Mouse (Mus musculus): ENCODE measurements at regions not wholly inside any gene's neighbourhood (a gene's known extent, or its start where the extent isn't known, plus 50 kb on each side); places are given as distances from the start of the nearest gene placed in this dataset.

DNA sequence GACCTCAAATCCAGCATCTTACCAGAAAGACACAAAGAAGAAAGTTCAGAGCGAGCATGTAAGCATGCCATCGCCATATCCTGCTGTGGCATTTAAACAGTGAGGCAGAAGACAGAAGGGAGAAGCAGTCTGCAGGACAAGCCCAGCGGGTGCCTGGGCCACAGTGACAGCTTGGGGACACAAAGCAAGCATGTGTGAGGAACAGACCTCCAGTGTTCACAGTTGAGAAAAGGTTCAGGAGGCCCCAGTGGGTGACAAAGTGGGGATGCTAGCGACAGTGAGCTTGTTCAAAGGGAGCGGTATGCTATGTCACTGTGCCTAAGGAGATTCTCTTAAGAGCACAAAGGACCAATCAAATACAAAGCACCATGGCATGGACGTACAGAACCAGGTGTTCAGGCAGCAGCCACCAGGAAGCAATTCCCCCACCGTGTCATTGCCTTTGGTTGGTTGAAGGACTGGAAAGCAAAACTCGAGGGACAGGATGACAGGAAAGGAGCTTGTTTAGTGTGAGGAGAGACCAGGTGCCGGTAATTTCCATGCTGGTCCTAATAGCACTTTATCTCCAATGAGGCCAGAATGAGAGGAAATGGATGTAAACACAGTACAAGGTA, 77.9 kb upstream of the Arhgap21 start:
- no peak overlapping the region for H3K27ac ChIP-seq (ENCODE audit: insufficient read depth, low read length)
- TF ChIP-seq POLR2A (IDR thresholded peaks at IDR 0.05; ENCODE audit: low read depth, low read length) (no peak), CTCF (IDR thresholded peaks at IDR 0.05; ENCODE audit: borderline replicate concordance, insufficient read depth, low read length) (no peak)
- no peak overlapping the region for H3K4me3 ChIP-seq (ENCODE audit: insufficient read depth, low read length)
- H3K4me1 ChIP-seq (ENCODE audit: control insufficient read depth, insufficient read depth, low read length) = peaks cover 3% of the 10 kb centered on the region; the same call in 1 of the 2 replicates

DNA sequence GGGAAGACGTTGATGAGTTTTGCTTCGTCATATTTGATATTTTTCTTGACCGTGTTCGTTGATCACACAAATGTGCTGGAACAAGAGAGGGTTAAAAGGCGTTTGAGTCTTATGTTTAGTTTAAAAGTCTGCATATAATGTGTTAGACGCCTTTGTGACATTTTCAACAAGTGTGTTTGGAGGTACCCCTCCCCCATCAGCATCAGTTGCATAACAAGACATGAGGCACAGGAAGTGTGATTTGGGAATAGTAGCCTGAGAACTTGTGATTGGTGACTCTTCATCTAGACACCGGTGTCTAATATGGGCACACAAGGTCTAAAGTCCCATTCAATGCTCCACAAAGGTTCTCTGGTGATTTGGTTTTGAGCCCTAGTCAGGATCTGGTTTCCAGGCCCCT, 76.1 kb upstream of the Arhgap21 start:
- Histone ChIP-seq H3K4me3 (ENCODE audit: insufficient read depth, low read length) (no peak overlapping the region), H3K4me1 (ENCODE audit: control insufficient read depth, insufficient read depth, low read length) (peaks cover 3% of the 10 kb centered on the region; the same call in 1 of the 2 replicates), H3K27ac (ENCODE audit: insufficient read depth, low read length) (no peak overlapping the region)
- TF ChIP-seq CTCF (IDR thresholded peaks at IDR 0.05; ENCODE audit: borderline replicate concordance, insufficient read depth, low read length) = no peak
- TF ChIP-seq POLR2A (IDR thresholded peaks at IDR 0.05; ENCODE audit: low read depth, low read length) = no peak

DNA sequence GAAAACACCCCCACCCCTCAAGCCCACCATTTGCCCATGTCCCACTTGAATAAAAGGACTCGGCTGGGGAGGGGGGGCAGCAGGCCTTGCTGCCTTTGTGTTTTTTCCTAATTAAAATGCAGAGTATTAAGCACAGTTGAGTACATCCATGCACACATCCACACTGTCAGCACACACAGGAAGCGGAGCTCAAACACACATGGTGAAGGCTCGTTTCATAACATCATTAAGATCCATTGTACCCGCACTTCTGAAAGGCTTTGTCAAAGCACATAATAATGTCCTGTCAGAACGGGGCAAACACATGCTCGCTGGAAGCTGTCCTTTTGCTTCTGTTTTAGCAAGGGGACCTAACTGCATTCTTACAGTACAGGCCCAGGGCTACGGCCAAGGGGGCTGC, 75.3 kb upstream of the Arhgap21 start:
- Histone ChIP-seq H3K27ac (ENCODE audit: insufficient read depth, low read length) (no peak overlapping the region), H3K4me3 (ENCODE audit: insufficient read depth, low read length) (no peak overlapping the region), H3K4me1 (ENCODE audit: control insufficient read depth, insufficient read depth, low read length) (peaks cover 3% of the 10 kb centered on the region; the same call in 1 of the 2 replicates)
- TF ChIP-seq POLR2A (IDR thresholded peaks at IDR 0.05; ENCODE audit: low read depth, low read length) = no peak
- TF ChIP-seq CTCF (IDR thresholded peaks at IDR 0.05; ENCODE audit: borderline replicate concordance, insufficient read depth, low read length) = no peak

DNA sequence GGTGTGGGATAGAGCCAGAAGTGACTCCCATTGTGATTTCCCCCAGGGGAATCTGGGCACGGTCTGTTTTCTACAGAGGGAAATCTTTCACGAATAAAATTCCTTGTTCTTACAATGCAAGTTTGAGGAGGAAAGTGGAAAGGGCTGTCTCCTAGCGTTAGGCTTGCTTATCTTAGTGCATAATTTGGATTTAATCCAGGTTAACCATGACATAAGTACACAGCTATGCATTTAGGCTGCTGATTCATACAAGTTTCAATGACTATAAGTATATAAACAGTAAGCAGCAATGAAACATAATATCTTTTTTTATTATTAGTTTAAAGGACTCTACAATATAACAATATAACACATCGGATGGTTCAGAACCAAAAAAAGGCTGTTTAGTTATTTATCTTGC, 74.6 kb upstream of the Arhgap21 start:
- Histone ChIP-seq H3K4me3 (ENCODE audit: insufficient read depth, low read length) (no peak overlapping the region), H3K4me1 (ENCODE audit: control insufficient read depth, insufficient read depth, low read length) (peaks cover 3% of the 10 kb centered on the region; the same call in 1 of the 2 replicates), H3K27ac (ENCODE audit: insufficient read depth, low read length) (no peak overlapping the region)
- TF ChIP-seq CTCF (IDR thresholded peaks at IDR 0.05; ENCODE audit: borderline replicate concordance, insufficient read depth, low read length) (no peak), POLR2A (IDR thresholded peaks at IDR 0.05; ENCODE audit: low read depth, low read length) (no peak)

DNA sequence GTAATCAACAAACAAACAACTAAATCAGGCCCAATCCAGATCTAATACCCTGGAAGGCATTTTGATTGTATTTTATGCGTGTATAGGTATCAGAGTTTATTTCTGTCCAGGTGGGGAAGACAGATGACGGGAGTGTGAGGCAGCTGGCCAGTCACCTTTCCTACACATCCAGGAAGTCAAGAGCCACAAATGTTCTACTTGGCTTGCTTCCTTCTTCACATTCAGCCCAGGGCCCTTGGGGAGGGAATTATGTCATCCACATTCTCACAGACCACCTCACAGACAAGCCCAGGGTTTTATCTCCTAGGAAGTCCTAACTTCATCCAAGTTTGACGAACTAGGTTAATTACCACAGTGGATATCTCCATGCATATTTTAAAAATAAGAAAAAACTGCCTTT, 68.9 kb upstream of the Arhgap21 start:
- Histone ChIP-seq H3K4me3 (ENCODE audit: insufficient read depth, low read length) (no peak overlapping the region), H3K4me1 (ENCODE audit: control insufficient read depth, insufficient read depth, low read length) (peaks cover 6% of the 10 kb centered on the region), H3K27ac (ENCODE audit: insufficient read depth, low read length) (peak overlapping the region; percentile 42)
- TF ChIP-seq POLR2A (IDR thresholded peaks at IDR 0.05; ENCODE audit: low read depth, low read length) = no peak
- TF ChIP-seq CTCF (IDR thresholded peaks at IDR 0.05; ENCODE audit: borderline replicate concordance, insufficient read depth, low read length) = no peak

DNA sequence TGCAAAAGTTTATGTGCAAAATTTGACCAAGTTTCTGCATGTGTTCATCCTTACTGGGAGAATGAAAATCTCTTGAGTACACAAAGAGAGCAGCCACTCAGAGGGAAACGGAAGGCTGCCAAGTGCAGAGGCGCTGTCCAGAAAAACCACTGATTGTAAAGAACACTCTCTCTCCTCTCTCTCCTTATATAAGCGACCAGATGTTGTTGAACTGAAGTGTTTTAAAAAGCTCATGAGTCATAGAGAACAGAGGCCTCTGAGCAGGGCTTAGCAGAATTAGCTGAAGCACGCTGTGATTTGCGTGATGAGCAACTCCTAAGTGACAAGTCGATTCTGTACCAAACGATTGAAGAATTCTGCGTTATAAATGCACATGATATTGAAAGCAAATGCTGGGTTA, 68.5 kb upstream of the Arhgap21 start:
- peaks cover 6% of the 10 kb centered on the region for H3K4me1 ChIP-seq (ENCODE audit: control insufficient read depth, insufficient read depth, low read length)
- peak overlapping the region; percentile 42 for H3K27ac ChIP-seq (ENCODE audit: insufficient read depth, low read length)
- TF ChIP-seq POLR2A (IDR thresholded peaks at IDR 0.05; ENCODE audit: low read depth, low read length) = no peak
- no peak for TF ChIP-seq CTCF (IDR thresholded peaks at IDR 0.05; ENCODE audit: borderline replicate concordance, insufficient read depth, low read length)
- no peak overlapping the region for H3K4me3 ChIP-seq (ENCODE audit: insufficient read depth, low read length)

DNA sequence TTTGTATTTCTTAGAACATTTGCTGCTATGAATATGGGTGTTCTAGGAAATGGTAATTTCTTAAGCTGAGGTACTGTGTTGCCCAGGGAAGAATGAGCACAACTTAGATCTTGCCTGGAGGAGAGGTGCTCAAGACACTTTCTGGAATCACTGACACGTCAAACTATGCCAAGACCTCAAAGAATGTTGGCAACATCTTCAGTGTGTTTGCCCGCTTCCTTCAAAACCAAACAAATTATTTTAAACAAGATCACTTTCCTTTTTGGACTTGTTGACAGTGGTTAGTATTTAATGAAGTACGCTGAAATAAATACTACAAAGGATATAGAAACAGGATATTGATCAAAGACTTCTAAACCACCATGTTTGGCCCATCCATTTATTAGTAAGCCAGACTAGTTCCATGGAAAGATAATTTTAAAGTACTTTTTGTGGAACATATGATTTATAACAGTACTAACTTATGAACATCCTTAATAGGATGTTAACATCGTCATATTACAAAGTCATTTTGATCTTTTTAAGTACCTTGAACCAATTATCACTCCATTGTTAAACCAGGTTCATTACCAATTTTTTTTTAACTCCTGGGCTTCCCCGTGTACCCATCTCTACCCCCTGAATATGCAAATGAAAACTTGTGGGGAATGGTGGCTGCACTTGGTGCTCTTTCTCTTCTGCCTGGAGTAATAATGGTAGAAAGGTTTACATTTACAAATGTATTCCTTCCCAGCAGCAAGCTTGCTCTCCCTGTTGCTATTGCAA, 67.4 kb upstream of the Arhgap21 start:
- peaks cover 6% of the 10 kb centered on the region for H3K4me1 ChIP-seq (ENCODE audit: control insufficient read depth, insufficient read depth, low read length)
- TF ChIP-seq CTCF (IDR thresholded peaks at IDR 0.05; ENCODE audit: borderline replicate concordance, insufficient read depth, low read length) (no peak), POLR2A (IDR thresholded peaks at IDR 0.05; ENCODE audit: low read depth, low read length) (no peak)
- H3K4me3 ChIP-seq (ENCODE audit: insufficient read depth, low read length) = no peak overlapping the region
- no peak overlapping the region for H3K27ac ChIP-seq (ENCODE audit: insufficient read depth, low read length)

DNA sequence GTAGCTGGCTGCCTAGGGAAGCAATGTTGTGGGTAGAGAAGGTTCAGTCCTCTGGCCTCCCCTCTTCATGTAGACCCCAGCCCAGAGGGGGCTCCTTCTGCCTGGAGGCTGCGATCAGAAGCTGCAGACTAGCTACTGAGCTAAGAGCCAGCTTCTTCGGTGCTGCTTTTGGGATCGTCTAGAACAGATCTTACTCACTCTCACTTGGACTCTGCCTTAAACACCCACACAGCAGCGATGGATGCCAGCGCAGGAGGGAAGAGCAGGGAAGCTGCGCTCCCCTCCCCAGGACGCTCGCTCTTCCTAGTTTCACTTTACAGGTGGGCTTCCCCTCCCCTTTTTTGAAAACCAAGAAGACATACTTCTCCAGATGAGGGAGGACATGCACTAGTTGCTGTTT, 66.0 kb upstream of the Arhgap21 start:
- Histone ChIP-seq H3K4me3 (ENCODE audit: insufficient read depth, low read length) (no peak overlapping the region), H3K27ac (ENCODE audit: insufficient read depth, low read length) (no peak overlapping the region), H3K4me1 (ENCODE audit: control insufficient read depth, insufficient read depth, low read length) (peaks cover 6% of the 10 kb centered on the region)
- TF ChIP-seq POLR2A (IDR thresholded peaks at IDR 0.05; ENCODE audit: low read depth, low read length) (no peak), CTCF (IDR thresholded peaks at IDR 0.05; ENCODE audit: borderline replicate concordance, insufficient read depth, low read length) (no peak)

DNA sequence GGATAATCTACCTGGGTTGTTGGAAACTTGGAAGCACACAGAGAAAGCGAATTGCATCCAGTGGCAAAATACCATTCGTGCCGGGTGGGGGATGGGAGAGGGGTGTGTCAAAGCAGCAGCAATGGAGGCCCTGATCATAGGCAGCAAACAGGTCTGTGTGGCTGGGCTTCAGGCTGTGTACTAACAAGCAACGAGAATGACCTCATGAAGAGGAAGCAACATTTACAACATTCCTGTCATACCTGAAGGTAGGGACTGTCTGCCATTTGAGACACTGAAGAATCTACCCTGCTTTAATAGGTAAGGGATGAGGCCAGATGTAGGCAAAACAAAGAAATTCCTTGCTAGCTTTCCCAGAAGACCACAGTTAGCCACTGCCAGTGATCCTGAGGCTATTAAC, 62.0 kb upstream of the Arhgap21 start:
- Histone ChIP-seq H3K4me1 (ENCODE audit: control insufficient read depth, insufficient read depth, low read length) (no peaks in the 10 kb centered on the region), H3K4me3 (ENCODE audit: insufficient read depth, low read length) (no peak overlapping the region), H3K27ac (ENCODE audit: insufficient read depth, low read length) (no peak overlapping the region)
- TF ChIP-seq POLR2A (IDR thresholded peaks at IDR 0.05; ENCODE audit: low read depth, low read length) = no peak
- TF ChIP-seq CTCF (IDR thresholded peaks at IDR 0.05; ENCODE audit: borderline replicate concordance, insufficient read depth, low read length) = no peak

DNA sequence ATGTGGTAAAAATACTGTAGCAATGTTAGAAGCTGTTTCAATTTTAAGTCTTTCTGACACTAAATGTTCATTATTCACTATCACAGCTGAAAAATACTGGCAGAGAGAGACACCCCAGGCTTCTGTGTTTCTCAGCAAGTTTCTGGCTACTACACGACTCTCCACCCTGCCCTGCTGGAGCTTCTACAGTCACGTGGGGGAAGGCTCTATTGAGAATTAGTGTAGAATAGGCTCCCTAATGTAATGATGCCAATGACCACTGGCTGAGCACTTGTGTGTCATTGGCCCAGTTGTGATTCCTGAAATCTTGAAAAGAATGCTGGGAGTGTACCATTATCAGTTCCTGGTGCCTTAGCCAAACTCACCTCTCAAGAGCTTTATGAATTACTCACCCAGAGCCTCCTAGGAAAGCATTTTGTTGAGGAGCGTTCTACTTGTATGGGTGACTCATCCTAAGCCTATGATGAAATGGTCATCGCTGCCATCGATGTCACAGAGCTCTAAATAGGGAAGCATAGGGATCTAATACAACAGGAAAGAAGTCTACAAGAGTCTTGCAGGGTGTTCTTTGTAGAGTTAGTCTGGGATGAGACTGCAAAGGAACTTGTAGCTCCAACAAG, 60.8 kb upstream of the Arhgap21 start:
- no peaks in the 10 kb centered on the region for H3K4me1 ChIP-seq (ENCODE audit: control insufficient read depth, insufficient read depth, low read length)
- TF ChIP-seq POLR2A (IDR thresholded peaks at IDR 0.05; ENCODE audit: low read depth, low read length) (no peak), CTCF (IDR thresholded peaks at IDR 0.05; ENCODE audit: borderline replicate concordance, insufficient read depth, low read length) (no peak)

More for the DNA sequence above, 60.8 kb upstream of the Arhgap21 start:
- Histone ChIP-seq H3K27ac (ENCODE audit: insufficient read depth, low read length) (no peak overlapping the region), H3K4me3 (ENCODE audit: insufficient read depth, low read length) (no peak overlapping the region)
